Mouse (Mus musculus) WW6 (cell line): ENCODE measurements around the gene Zfp947.
A peak's percentile ranks its signal among the peaks of the same experiment; 100 is the strongest.
"Not testable (repeated sequence)": the region's sequence is repeated elsewhere in the genome, so short reads cannot be mapped to it uniquely, and the experiment has no call there.

ENCODE experiments used
- DNase-seq: peaks from one replicate; pipeline ENCODE4 v3.0.0-alpha.2; 2013; ENCODE audit warnings: low read depth, low spot score

Zfp947 gene

DNA sequence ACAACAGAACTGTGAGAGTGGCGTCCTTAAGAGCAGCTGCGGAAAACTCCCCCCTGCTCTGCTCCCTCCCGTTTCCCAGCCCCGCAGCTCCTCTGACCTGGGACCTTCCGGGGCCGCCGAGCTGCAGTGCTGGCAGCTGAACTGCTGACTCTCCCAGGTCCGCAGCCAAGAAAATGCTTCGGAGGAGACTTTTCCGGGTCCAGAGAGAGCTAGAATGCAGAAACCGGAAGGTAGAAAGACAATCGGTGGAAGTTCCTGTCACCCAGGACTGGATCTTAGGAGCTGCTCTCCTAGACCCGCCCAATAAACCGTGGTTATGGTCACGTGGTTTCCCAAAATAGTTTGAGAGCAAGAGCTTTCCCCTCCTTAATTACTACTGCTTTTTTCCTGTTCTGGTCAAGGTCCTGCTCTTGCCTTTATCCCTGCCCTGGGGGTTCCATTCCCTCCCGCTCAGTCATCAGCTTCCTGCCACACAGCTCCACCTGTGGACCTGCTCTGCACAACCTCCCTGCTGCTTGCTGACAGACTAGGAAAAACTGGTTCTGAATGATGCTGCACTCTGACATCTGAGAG lies at the start of gene Zfp947:
Gene Zfp947, minus strand, starts transcription at position 469 of the 573 bp plus-strand sequence.
- peak; percentile 39 for DNase-seq

GRCm38 (mm10) chr17:22165304-22165703 lies 686 bp downstream of the Zfp947 start:
- DNase-seq, result not testable (repeated sequence)

- not testable (repeated sequence) for DNase-seq
These were observed 12.0 kb downstream of the Zfp947 start for GRCm38 (mm10) chr17:22153951-22154350.

DNA sequence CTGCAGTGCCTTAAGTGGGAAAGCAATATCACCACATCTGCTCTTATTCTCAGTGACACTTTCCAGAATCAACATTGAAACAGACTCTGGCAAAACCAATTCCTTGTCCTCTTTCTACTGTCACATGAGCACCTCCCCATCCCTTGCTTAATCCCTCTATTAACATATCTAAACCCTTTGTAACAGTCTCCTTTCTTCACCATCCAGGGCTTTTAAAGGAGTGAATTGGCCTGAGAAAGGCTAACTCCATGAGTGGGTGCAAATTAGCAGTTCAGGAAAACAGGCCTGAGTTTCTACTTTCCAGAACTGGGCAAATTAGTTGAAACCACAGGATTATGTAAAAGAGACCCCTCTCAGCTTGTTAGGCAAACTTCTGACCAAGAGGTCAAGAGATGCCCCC lies 47.2 kb downstream of the Zfp947 start:
- peak; percentile 13 for DNase-seq
